Mouse (Mus musculus) stomach, embryonic 16.5 days (tissue): ENCODE data around the gene Mmp9. TPM values are rescaled to one million over a fixed set of nuclear protein-coding genes. Genes with fewer than 3 reads are reported as not detected.

Experiments
- ATAC-seq: fragments of 200-750 bp; cut with Nextera tagmentation; 2 replicates; pipeline ENCODE4 v1.8.0; 2017; ENCODE audit warnings: moderate number of reproducible peaks, moderate TSS enrichment; ENCODE audit not compliant: insufficient read depth, low FRiP score
- H3K27ac ChIP-seq: fragments of 300-500 bp; sonication (generic); 2 replicates; pipeline ENCODE4 v1.5.1; 2014; ENCODE audit warnings: low read length
- H3K27me3 ChIP-seq: fragments of 300-500 bp; sonication (generic); 2 replicates; pipeline ENCODE4 v1.6.1; 2014; ENCODE audit warnings: low read length, control low read depth, mixed read lengths; ENCODE audit not compliant: control insufficient read depth, insufficient read depth
- H3K36me3 ChIP-seq: fragments of 300-500 bp; sonication (generic); 2 replicates; pipeline ENCODE4 v1.6.1; 2014; ENCODE audit warnings: low read length; ENCODE audit not compliant: control insufficient read depth, insufficient read depth
- H3K4me1 ChIP-seq: fragments of 300-500 bp; sonication (generic); 2 replicates; pipeline ENCODE4 v1.6.1; 2014; ENCODE audit warnings: low read length, control low read depth, mixed read lengths; ENCODE audit not compliant: control insufficient read depth, insufficient read depth
- H3K4me2 ChIP-seq: fragments of 300-500 bp; sonication (generic); 2 replicates; pipeline ENCODE4 v1.6.1; 2014; ENCODE audit warnings: low read depth, low read length, mixed read lengths
- H3K4me3 ChIP-seq: fragments of 300-500 bp; sonication (generic); replicated peaks from 2 replicates; pipeline ENCODE4 v1.5.1; 2014; ENCODE audit warnings: mild to moderate bottlenecking, low read length
- H3K9ac ChIP-seq: fragments of 300-500 bp; sonication (generic); 2 replicates; pipeline ENCODE4 v1.6.1; 2014; ENCODE audit warnings: low read length
- H3K9me3 ChIP-seq: fragments of 300-500 bp; sonication (generic); replicated peaks from 2 replicates; pipeline ENCODE4 v1.6.1; 2016; ENCODE audit warnings: low read length, control low read depth; ENCODE audit not compliant: control insufficient read depth
- WGBS: fragments of 180-500 bp; shearing (Covaris S2); extraction: QIAGEN DNeasy Blood & Tissue Kit; methylation state at CpG from one replicate; pipeline ENCODE4 v1.1.7; 2014; 5-methylcytosine and 5-hydroxymethylcytosine counted together
- polyA plus RNA-seq: library from polyadenylated mRNA; unstranded; fragments of >200 nt; fragmentation: Nextera tagmentation; extraction: Ambion mirVana; gene quantifications from 2 replicates; pipeline ENCODE4 v1.2.1, GENCODE M21; 2015

The Mmp9 gene
- polyA plus RNA-seq, 1 experiment from 2014 or later, result 5.5 TPM

DNA sequence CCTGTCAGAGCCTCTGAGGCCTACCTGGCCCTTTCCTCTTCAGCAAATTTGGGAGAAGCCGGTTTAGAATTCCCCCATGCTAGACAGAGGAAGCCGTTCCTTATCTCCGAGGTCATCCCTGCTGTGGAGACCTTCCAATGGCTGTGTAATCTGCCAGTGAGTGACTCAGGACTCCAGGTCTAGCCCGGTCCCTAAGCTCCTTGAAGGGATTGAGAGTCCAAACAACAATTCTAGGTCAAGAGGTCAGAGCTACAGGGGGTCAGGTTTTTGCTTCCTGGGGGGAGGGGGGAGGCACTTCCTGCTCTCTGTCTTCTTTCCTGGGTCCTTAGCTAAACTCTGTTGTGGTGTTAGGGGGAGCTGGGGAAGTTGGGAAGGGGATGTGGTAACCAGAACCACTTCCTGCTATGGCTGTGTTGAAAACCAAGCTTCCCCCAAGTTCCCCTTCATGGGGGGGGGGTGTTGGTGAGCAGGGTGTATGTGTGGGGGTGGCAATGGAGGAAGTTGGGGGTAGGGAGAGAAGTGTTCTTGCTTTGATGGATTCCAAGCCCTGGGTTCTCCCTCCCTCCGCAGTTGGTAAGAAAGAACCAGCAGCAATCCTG lies 2.2 kb downstream of the Mmp9 start:
- Histone ChIP-seq H3K4me1 (peaks cover 14% of the 10 kb centered on the region), H3K4me2 (no peak overlapping the region), H3K27ac (no peak overlapping the region), H3K27me3 (peaks cover 38% of the 10 kb centered on the region), H3K4me3 (no peak overlapping the region), H3K36me3 (no peaks in the 10 kb centered on the region), H3K9me3 (no peaks in the 10 kb centered on the region), H3K9ac (no peak overlapping the region)
- no peak for ATAC-seq
- WGBS, result 23% methylated on average over 5 of the region's 5 CpGs

DNA sequence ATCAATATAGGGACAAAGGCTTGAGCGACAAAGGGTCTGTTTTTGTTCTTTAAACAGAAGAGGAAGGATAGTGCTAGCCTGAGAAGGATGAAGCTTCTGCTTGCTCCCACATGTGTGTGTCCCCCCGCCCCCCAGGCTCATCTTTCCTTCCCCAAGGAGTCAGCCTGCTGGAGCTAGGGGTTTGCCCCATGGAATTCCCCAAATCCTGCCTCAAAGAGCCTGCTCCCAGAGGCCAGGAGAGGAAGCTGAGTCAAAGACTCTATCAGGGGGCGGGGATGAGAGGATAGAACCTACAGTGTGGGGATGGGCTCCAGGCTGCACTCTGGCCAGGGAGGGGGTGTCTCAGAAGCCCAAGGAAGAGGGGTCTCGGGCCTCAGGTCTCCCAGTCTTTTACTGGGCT lies 6.9 kb downstream of the Mmp9 start:
- H3K27me3 ChIP-seq, result peaks cover 64% of the 10 kb centered on the region
- peaks cover 6% of the 10 kb centered on the region; the same call in 1 of the 2 replicates for H3K4me1 ChIP-seq
- H3K36me3 ChIP-seq, result no peaks in the 10 kb centered on the region
- peaks cover 3% of the 10 kb centered on the region for H3K9me3 ChIP-seq
- H3K4me2 ChIP-seq, result no peak overlapping the region
- H3K4me3 ChIP-seq, result no peak overlapping the region
- H3K27ac ChIP-seq, result no peak overlapping the region
- WGBS, result 33% methylated on average over 4 of the region's 4 CpGs
- H3K9ac ChIP-seq, result no peak overlapping the region
- no peak for ATAC-seq

DNA sequence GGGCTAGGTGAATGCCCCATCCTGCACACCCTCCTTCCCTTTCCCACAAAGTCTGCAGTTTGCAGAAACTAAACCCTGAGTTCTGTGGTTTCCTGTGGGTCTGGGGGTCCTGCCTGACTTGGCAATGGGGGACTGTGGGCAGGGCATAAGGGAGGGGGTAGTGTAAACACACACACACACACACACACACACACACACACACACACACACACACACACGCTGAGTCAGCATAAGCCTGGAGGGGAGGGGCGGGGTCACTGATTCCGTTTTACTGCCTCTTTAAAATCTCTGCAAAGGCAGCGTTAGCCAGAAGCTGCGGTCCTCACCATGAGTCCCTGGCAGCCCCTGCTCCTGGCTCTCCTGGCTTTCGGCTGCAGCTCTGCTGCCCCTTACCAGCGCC lies 7.3 kb downstream of the Mmp9 start:
- Histone ChIP-seq H3K4me2 (no peak overlapping the region), H3K4me3 (no peak overlapping the region), H3K9ac (no peak overlapping the region), H3K36me3 (no peaks in the 10 kb centered on the region), H3K27ac (no peak overlapping the region), H3K4me1 (peaks cover 6% of the 10 kb centered on the region; the same call in 1 of the 2 replicates), H3K27me3 (peaks cover 65% of the 10 kb centered on the region), H3K9me3 (peaks cover 3% of the 10 kb centered on the region)
- no peak for ATAC-seq
- WGBS, result 7% methylated on average over 7 of the region's 7 CpGs

DNA sequence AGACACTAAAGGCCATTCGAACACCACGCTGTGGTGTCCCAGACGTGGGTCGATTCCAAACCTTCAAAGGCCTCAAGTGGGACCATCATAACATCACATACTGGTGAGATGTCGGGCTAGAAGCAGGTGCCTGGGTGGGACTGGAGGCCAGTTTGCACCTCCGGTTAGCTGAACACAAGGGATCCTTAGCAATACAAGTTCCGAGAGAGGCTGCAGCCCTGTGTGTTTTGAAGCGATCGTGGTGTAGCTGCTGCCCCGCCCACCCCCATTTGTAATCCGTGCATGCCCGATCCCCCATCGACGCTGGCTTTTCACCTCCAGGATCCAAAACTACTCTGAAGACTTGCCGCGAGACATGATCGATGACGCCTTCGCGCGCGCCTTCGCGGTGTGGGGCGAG lies 8.4 kb downstream of the Mmp9 start:
- Histone ChIP-seq H3K4me1 (peaks cover 6% of the 10 kb centered on the region; the same call in 1 of the 2 replicates), H3K36me3 (no peaks in the 10 kb centered on the region), H3K27ac (no peak overlapping the region), H3K9ac (no peak overlapping the region), H3K4me3 (peak overlapping the region; percentile 19; the same call in 1 of the 2 replicates), H3K27me3 (peaks cover 67% of the 10 kb centered on the region), H3K4me2 (no peak overlapping the region), H3K9me3 (peaks cover 3% of the 10 kb centered on the region)
- no peak for ATAC-seq
- WGBS, result 9% methylated on average over 25 of the region's 25 CpGs

DNA sequence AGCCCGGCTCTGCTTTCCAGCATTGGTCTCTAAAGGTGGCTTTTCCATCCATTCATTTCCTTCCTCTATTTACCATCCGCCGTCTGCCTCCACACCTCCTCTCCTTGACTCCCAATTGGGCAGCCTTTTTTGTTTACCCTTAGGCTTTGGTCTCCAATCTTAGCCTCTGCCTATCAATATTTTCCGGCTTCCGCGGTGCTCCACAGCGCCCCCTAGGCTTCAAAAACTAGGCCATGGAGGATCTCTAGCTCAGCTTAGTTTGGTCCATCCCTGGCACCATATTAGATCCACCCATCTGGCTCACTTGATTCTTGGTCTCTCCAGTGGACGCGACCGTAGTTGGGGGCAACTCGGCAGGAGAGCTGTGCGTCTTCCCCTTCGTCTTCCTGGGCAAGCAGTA lies 9.9 kb downstream of the Mmp9 start:
- 27% methylated on average over 13 of the region's 13 CpGs for WGBS
- Histone ChIP-seq H3K9ac (no peak overlapping the region), H3K4me3 (no peak overlapping the region), H3K27ac (no peak overlapping the region), H3K36me3 (no peaks in the 10 kb centered on the region), H3K4me1 (peaks cover 6% of the 10 kb centered on the region; the same call in 1 of the 2 replicates), H3K9me3 (peaks cover 3% of the 10 kb centered on the region), H3K4me2 (no peak overlapping the region), H3K27me3 (peaks cover 69% of the 10 kb centered on the region)
- no peak for ATAC-seq

DNA sequence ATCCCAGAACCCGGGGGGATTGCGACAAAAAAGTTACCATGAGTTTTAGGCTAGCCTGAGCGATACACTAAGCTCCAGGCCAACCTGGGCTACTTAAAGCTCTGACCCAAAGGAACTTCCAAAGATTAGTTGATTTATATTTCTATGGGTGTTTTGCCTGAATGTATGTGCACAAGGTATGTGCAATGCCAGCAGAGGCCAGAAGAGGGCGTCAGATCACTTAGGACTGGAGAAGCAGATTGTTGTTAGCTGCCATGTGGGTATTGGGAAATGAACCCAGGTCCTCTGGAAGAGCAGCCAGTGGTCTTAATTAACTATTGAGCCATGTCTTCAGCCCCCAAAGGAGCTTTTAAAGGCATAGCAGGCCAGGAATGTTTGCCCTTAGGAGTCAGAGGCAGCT lies 11.2 kb downstream of the Mmp9 start:
- H3K27me3 ChIP-seq, result peaks cover 63% of the 10 kb centered on the region
- WGBS, result 81% methylated on average over 4 of the region's 4 CpGs
- peaks cover 6% of the 10 kb centered on the region; the same call in 1 of the 2 replicates for H3K4me1 ChIP-seq
- H3K4me3 ChIP-seq, result no peak overlapping the region
- H3K9ac ChIP-seq, result no peak overlapping the region
- H3K36me3 ChIP-seq, result no peaks in the 10 kb centered on the region
- no peak for ATAC-seq
- no peak overlapping the region for H3K27ac ChIP-seq
- peaks cover 3% of the 10 kb centered on the region for H3K9me3 ChIP-seq
- no peak overlapping the region for H3K4me2 ChIP-seq

DNA sequence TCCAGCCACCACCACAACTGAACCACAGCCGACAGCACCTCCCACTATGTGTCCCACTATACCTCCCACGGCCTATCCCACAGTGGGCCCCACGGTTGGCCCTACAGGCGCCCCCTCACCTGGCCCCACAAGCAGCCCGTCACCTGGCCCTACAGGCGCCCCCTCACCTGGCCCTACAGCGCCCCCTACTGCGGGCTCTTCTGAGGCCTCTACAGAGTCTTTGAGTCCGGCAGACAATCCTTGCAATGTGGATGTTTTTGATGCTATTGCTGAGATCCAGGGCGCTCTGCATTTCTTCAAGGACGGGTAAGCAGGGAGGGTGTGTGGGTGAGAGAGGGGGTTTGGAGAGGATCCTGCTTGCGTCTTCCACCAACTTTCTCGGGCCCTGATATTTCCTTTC lies 11.9 kb downstream of the Mmp9 start:
- H3K36me3 ChIP-seq, result no peaks in the 10 kb centered on the region
- H3K9me3 ChIP-seq, result peaks cover 3% of the 10 kb centered on the region
- H3K4me3 ChIP-seq, result no peak overlapping the region
- H3K4me1 ChIP-seq, result peaks cover 6% of the 10 kb centered on the region; the same call in 1 of the 2 replicates
- H3K4me2 ChIP-seq, result no peak overlapping the region
- no peak for ATAC-seq
- 40% methylated on average over 13 of the region's 13 CpGs for WGBS
- no peak overlapping the region for H3K9ac ChIP-seq
- no peak overlapping the region for H3K27ac ChIP-seq
- peaks cover 58% of the 10 kb centered on the region for H3K27me3 ChIP-seq

DNA sequence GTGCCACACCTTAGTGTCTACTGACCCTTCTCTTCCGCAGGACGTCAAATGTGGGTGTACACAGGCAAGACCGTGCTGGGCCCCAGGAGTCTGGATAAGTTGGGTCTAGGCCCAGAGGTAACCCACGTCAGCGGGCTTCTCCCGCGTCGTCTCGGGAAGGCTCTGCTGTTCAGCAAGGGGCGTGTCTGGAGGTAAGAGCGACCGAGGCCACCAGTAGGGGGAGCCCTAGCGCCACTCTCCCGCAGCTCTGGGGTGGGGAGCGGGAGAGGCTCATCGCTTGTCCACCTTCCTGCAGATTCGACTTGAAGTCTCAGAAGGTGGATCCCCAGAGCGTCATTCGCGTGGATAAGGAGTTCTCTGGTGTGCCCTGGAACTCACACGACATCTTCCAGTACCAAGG lies 12.6 kb downstream of the Mmp9 start:
- peak overlapping the region; percentile 6; the same call in 1 of the 2 replicates for H3K4me2 ChIP-seq

DNA sequence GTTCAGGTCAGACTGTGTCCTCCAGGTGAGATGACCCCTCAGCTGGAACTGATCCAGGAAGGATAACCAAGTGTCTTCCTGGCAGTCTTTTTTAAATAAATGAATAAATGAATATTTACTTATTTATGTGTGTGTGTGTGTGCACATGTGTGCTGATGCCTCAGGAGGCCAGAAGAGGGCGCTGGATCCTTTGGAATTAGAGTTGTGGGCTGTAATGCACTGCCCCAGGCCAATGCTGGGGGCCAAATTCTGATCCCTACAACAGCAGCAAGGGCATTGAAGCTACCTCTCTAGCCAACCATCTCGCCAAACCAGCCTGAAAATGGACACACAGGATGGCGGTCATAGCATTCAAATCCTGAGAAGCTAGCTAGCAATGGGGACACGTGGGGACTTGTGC lies 15.1 kb downstream of the Mmp9 start:
- Histone ChIP-seq H3K9ac (no peak overlapping the region), H3K36me3 (no peaks in the 10 kb centered on the region), H3K27me3 (peaks cover 27% of the 10 kb centered on the region), H3K4me2 (no peak overlapping the region), H3K9me3 (peaks cover 3% of the 10 kb centered on the region), H3K27ac (no peak overlapping the region), H3K4me3 (no peak overlapping the region), H3K4me1 (no peaks in the 10 kb centered on the region)
- ATAC-seq, result no peak
- WGBS, result 67% methylated on average over 4 of the region's 4 CpGs

More for the DNA sequence above, 12.6 kb downstream of the Mmp9 start:
- no peak overlapping the region for H3K4me3 ChIP-seq
- 2% methylated on average over 21 of the region's 21 CpGs for WGBS
- H3K9ac ChIP-seq, result no peak overlapping the region
- no peaks in the 10 kb centered on the region for H3K36me3 ChIP-seq
- ATAC-seq, result peak; percentile 70
- peaks cover 4% of the 10 kb centered on the region; the same call in 1 of the 2 replicates for H3K4me1 ChIP-seq
- H3K27ac ChIP-seq, result no peak overlapping the region
- peaks cover 3% of the 10 kb centered on the region for H3K9me3 ChIP-seq
- H3K27me3 ChIP-seq, result peaks cover 52% of the 10 kb centered on the region
